Mouse (Mus musculus) midbrain, embryonic 10.5 days (tissue): ENCODE results near the gene Hoxc6. TPM values are rescaled to one million over a fixed set of nuclear protein-coding genes. Genes with fewer than 3 reads are reported as not detected.

Experiments used
- DNase-seq: peaks from one replicate; pipeline ENCODE4 v3.0.0-alpha.2; 2017; ENCODE audit warnings: low spot score
- H3K27ac ChIP-seq: fragments of 300-500 bp; sonication (generic); replicated peaks from 2 replicates; pipeline ENCODE4 v1.5.1; 2016; ENCODE audit warnings: mild to moderate bottlenecking
- H3K27me3 ChIP-seq: fragments of 300-500 bp; sonication (generic); 2 replicates; pipeline ENCODE4 v1.6.1; 2016; ENCODE audit warnings: low read depth, mild to moderate bottlenecking; ENCODE audit not compliant: poor library complexity, severe bottlenecking
- H3K36me3 ChIP-seq: fragments of 300-500 bp; sonication (generic); 2 replicates; pipeline ENCODE4 v1.6.1; 2016; ENCODE audit warnings: mild to moderate bottlenecking, moderate library complexity
- H3K4me1 ChIP-seq: fragments of 300-500 bp; sonication (generic); 2 replicates; pipeline ENCODE4 v1.6.1; 2016
- H3K4me3 ChIP-seq: fragments of 300-500 bp; sonication (generic); 2 replicates; pipeline ENCODE4 v1.5.1; 2016; ENCODE audit warnings: mild to moderate bottlenecking, moderate library complexity
- H3K9me3 ChIP-seq: fragments of 300-500 bp; sonication (generic); replicated peaks from 2 replicates; pipeline ENCODE4 v1.6.1; 2016; ENCODE audit warnings: mild to moderate bottlenecking
- WGBS: fragments of 180-500 bp; shearing (Covaris S2); methylation state at CpG from one replicate; pipeline ENCODE4 v1.1.7; 2016; 5-methylcytosine and 5-hydroxymethylcytosine counted together
- polyA plus RNA-seq: library from polyadenylated mRNA; unstranded; fragments of >200 nt; fragmentation: Nextera tagmentation; extraction: Ambion mirVana; gene quantifications from 2 replicates; pipeline ENCODE4 v1.2.1, GENCODE M21; 2016

Gene Hoxc6
- polyA plus RNA-seq, 1 experiment from 2014 or later = not detected

DNA sequence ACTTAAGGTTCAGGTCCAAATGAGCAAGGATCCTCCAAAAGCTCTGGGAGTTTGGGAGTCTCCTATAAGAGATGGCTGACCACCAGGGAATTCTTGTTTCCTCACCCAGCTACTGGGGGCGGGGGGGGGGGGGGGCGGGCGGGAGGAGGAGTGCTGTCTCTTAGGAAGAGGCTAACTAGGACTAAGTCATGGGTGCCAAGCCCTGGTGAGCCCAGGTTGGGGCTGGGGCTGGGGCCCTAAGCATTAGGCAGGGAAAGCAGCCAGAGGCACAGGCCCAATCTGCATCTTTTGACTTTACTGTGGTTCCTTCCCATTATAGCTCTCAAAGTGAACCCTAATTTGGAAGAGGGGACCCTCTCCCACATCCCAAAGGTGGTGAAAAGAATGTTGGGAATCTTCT is 34.1 kb downstream of the Hoxc6 start:
- 0% methylated on average over 2 of the region's 3 CpGs for WGBS
- no peak for DNase-seq

DNA sequence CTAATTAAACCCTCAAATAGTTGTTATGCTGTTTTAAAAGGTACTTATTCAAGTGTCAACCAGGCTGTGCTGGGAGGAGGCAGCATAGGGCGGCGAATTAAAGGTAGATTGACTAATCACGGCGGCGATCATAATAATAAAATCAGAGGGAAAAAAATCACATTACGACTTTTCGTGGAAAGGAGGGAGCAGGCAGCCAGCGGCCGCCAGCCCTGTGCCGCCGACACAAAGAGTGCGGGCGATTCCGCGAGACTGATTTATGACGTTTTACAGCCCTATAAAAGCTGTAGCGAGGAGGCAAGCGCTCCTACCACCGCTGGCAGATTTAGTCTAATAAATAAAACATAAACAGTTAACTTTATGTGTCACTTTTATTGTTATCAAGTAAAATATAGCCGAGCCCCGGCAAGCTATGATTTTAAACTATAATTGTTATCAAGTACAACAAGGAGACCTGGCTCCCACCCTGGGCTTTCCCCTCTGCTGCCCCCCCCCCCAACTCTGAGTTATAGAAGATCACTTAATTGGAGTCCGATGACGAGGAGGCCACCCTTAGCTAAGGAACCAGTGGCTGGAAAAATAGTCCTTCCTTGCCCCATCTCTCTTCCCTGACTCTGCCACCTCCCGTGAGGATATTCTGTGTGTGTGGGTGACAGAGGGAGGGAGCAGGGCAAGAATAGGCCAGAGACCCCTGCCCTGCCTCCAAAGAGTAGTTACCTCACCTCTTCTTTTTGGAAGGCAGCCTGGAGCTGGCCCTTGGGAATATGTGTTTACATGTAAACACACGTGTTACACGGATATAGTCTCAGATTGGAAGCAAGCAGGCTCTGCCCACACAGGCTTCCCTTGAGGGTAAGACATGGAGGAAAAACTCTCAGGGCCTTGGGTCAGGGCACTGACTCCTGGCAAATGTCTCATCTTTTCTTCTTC is 34.9 kb downstream of the Hoxc6 start:
- Histone ChIP-seq H3K36me3 (no peaks in the 10 kb centered on the region), H3K27ac (no peak overlapping the region), H3K4me3 (no peak overlapping the region), H3K9me3 (no peaks in the 10 kb centered on the region), H3K27me3 (peaks cover 100% of the 10 kb centered on the region), H3K4me1 (peaks cover 8% of the 10 kb centered on the region; the same call in 1 of the 2 replicates)
- no peak for DNase-seq
- under 1% methylated on average over 26 of the region's 26 CpGs for WGBS

More for the DNA sequence above, 34.1 kb downstream of the Hoxc6 start:
- H3K9me3 ChIP-seq = no peaks in the 10 kb centered on the region
- no peak overlapping the region for H3K4me3 ChIP-seq
- H3K4me1 ChIP-seq = peaks cover 8% of the 10 kb centered on the region; the same call in 1 of the 2 replicates
- no peaks in the 10 kb centered on the region for H3K36me3 ChIP-seq
- no peak overlapping the region for H3K27ac ChIP-seq
- peaks cover 100% of the 10 kb centered on the region for H3K27me3 ChIP-seq

GRCm38 (mm10) chr15:103034043-103034806 is 36.2 kb downstream of the Hoxc6 start:
- DNase-seq = no peak
- Histone ChIP-seq H3K9me3 (no peaks in the 10 kb centered on the region), H3K4me3 (peak overlapping the region; percentile 20), H3K27ac (no peak overlapping the region), H3K4me1 (peaks cover 8% of the 10 kb centered on the region; the same call in 1 of the 2 replicates), H3K36me3 (no peaks in the 10 kb centered on the region), H3K27me3 (peaks cover 100% of the 10 kb centered on the region)
- under 1% methylated on average over 24 of the region's 24 CpGs for WGBS

DNA sequence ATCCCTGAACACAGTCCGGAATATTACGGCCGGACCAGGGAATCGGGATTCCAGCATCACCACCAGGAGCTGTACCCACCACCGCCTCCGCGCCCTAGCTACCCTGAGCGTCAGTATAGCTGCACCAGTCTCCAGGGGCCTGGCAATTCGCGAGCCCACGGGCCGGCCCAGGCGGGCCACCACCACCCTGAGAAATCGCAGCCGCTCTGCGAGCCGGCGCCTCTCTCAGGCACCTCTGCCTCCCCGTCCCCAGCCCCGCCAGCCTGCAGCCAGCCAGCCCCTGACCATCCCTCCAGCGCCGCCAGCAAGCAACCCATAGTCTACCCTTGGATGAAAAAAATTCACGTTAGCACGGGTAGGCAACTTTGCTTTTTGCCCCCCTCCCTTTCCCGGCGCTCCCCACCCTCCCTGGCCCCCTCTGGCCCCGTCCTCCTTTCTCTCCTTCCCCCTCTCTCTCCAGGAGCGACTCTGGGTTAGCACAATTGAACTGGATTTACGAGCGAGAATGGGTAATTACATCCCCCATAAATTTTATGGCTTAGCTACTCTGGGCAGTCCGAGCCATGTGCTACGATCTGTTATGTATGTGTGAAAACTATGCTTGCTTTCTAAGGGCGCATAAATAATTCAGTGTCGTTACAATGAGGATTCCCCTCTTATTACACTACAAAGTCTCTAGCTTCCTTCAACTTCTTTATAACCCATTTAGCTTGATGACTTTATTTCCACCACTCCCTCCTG is 36.9 kb downstream of the Hoxc6 start:
- WGBS = under 1% methylated on average over 34 of the region's 34 CpGs
- DNase-seq = peak; percentile 62
- Histone ChIP-seq H3K9me3 (no peaks in the 10 kb centered on the region), H3K27me3 (peaks cover 100% of the 10 kb centered on the region), H3K36me3 (no peaks in the 10 kb centered on the region), H3K27ac (no peak overlapping the region), H3K4me3 (peak overlapping the region; percentile 20), H3K4me1 (peaks cover 8% of the 10 kb centered on the region; the same call in 1 of the 2 replicates)

- Histone ChIP-seq H3K36me3 (no peaks in the 10 kb centered on the region), H3K27me3 (peaks cover 100% of the 10 kb centered on the region), H3K27ac (no peak overlapping the region), H3K4me3 (no peak overlapping the region), H3K9me3 (no peaks in the 10 kb centered on the region), H3K4me1 (peaks cover 8% of the 10 kb centered on the region; the same call in 1 of the 2 replicates)
- 0% methylated on average over 14 of the region's 14 CpGs for WGBS
- no peak for DNase-seq
Observed at GRCm38 (mm10) chr15:103035548-103035881, 37.5 kb downstream of the Hoxc6 start.

- no peak for DNase-seq
- peaks cover 100% of the 10 kb centered on the region for H3K27me3 ChIP-seq
- H3K9me3 ChIP-seq = no peaks in the 10 kb centered on the region
- H3K4me3 ChIP-seq = no peak overlapping the region
- peaks cover 11% of the 10 kb centered on the region; the same call in 1 of the 2 replicates for H3K4me1 ChIP-seq
- WGBS = 24% methylated on average over 1 of the region's 1 CpGs
- H3K27ac ChIP-seq = no peak overlapping the region
- no peaks in the 10 kb centered on the region for H3K36me3 ChIP-seq
Observed at GRCm38 (mm10) chr15:103037579-103037978, 39.5 kb downstream of the Hoxc6 start.

DNA sequence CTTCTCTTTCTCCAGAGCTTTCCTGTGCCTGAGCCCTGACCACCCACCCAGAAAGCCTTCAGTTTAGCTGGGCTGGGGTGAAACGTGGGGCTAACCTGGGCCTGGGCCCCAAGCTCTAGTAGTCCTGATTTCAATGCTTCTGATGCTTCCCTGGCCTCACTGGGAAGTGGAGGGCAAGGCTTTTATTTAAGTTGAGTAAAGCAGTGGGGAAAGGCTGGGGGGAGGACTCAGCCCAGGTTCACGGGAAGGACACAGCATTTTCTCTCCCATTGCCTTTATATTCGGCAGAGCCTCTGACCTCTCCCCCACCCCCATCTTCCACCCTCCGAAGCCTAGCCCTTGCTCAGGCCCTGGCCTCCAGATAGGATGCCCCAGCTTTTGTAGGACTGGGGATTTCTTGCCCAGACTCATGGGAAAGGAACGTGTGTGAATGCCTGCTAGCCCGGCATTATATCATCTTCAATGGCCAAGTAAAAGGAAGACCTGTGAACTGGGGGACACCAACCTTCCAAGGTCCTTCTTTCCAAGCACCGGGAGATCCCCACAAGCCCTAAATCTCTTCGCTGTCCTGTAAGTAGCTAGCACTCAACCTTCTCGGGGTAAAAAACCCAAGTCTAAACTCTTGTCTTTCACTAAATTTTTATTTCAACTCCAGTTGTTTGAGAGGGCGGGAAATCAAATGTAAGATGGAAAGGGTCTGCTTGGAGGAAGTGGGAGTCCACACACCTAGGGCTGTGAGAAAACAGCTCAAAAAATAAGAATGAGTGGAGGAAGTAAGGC is 40.8 kb downstream of the Hoxc6 start:
- peaks cover 100% of the 10 kb centered on the region for H3K27me3 ChIP-seq
- DNase-seq = no peak
- no peaks in the 10 kb centered on the region for H3K9me3 ChIP-seq
- H3K27ac ChIP-seq = no peak overlapping the region
- H3K4me3 ChIP-seq = no peak overlapping the region
- WGBS = 10% methylated on average over 10 of the region's 10 CpGs
- no peaks in the 10 kb centered on the region for H3K36me3 ChIP-seq
- peaks cover 11% of the 10 kb centered on the region; the same call in 1 of the 2 replicates for H3K4me1 ChIP-seq

DNA sequence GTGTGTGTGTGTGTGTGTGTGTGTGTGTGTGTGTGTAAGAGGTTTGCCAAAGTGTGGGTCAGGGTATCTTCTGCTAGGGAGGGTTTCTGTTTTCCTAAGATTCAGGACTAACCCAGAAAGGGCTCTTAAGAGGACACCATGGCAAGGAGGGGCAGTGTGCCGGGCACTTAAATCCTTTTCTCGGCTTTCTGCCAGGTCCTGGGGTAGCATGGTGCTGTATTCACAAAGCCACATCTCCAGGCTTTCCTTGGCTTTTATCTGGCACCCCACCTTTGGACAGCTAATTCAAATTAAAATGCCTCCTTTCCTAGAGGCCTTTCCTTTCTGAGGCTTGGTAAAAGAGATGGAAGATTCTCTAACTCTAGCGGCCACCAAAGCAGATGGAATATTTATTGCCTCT is 41.6 kb downstream of the Hoxc6 start:
- DNase-seq = no peak
- Histone ChIP-seq H3K36me3 (no peaks in the 10 kb centered on the region), H3K4me3 (no peak overlapping the region), H3K27ac (no peak overlapping the region), H3K9me3 (no peaks in the 10 kb centered on the region), H3K27me3 (peaks cover 100% of the 10 kb centered on the region), H3K4me1 (0 out of 2 replicates have a peak, but pooled peaks cover 6% of the 10 kb centered on the region)
- WGBS = 3% methylated on average over 3 of the region's 3 CpGs

DNA sequence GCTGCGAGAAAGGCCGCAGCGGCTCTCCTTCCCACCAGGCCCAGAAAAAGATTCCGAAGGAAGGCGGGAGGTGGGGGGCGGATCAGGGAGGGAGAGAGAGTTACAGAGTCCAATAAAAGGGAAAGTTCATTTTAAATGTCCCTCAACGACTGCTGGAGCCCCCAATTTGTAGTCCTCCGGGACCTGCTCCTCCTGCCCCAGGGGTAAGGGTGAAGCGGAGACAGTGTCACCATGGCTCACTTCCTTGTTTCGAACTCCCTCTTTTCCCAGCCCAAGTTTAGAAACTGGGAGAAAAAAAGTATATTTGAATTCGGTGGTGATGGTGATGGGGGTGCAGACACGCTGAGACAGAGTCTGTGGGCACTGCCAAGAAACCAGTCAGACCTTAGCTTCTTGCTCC is 42.5 kb downstream of the Hoxc6 start:
- Histone ChIP-seq H3K9me3 (no peaks in the 10 kb centered on the region), H3K27me3 (peaks cover 100% of the 10 kb centered on the region), H3K27ac (no peak overlapping the region), H3K4me1 (0 out of 2 replicates have a peak, but pooled peaks cover 3% of the 10 kb centered on the region), H3K4me3 (no peak overlapping the region), H3K36me3 (no peaks in the 10 kb centered on the region)
- 2% methylated on average over 12 of the region's 12 CpGs for WGBS
- no peak for DNase-seq

DNA sequence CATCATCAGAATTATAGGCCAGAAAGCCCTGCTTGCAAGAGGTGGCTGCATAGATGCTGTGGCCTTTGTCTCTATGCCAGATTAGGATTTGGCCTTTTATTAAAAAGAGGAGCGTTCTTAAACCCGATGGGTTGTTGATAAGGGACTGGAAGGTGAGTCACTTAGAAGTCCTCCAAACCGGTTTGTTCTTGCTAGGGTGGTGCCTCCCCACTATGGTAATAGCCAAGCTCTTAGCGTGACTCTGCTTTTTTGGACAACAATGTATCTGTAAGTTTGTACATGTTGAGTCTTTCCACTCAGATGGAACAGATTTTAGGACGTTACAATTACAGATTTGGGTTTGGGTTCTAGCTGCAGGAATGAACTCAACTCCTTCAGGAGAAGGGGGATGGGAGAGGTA is 43.6 kb downstream of the Hoxc6 start:
- Histone ChIP-seq H3K9me3 (no peaks in the 10 kb centered on the region), H3K36me3 (no peaks in the 10 kb centered on the region), H3K27me3 (peaks cover 100% of the 10 kb centered on the region), H3K27ac (no peak overlapping the region), H3K4me3 (no peak overlapping the region), H3K4me1 (0 out of 2 replicates have a peak, but pooled peaks cover 3% of the 10 kb centered on the region)
- WGBS = 13% methylated on average over 5 of the region's 5 CpGs
- no peak for DNase-seq

DNA sequence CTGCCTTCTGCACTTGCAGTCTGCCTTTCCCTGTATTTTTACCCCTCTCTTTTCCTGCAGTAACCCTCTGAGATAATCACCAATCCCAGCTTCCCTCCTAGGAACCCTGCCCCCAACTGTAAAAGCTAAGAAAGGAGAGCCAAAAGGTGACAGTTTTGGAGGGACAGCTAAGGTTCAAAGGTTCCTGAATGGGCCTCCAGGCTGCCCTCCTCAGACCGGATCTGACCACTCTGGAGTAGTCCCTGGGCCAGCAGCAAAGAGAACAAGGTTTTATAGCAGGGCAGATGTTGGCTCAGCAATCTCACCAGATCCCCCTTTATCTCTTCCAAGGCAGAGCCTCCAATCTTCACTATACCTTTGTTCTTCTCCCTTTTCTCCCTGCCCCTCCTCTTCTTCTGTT is 44.2 kb downstream of the Hoxc6 start:
- Histone ChIP-seq H3K4me1 (0 out of 2 replicates have a peak, but pooled peaks cover 3% of the 10 kb centered on the region), H3K27me3 (peaks cover 100% of the 10 kb centered on the region), H3K4me3 (no peak overlapping the region), H3K27ac (no peak overlapping the region), H3K9me3 (no peaks in the 10 kb centered on the region), H3K36me3 (no peaks in the 10 kb centered on the region)
- DNase-seq = no peak
- WGBS = 0% methylated on average over 1 of the region's 1 CpGs

DNA sequence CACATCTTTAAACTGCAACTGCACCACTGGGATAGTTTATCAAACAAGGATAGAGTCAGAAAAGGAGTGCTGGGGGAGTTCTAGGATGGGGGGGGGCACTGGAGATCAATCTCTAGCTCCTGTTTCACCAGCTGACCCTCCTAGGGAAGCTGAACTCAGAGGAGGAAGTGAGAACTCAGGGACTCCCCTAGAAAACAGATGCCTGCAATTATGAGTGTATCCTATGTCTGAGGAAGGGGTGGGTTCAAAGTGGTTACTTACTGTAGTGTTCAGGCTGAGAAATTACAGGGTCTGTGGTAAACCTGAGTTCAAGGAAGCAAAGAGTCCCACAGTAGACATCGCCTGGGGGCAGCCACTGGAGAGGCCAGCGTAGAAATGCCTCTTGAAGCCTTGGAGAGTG is 53.6 kb downstream of the Hoxc6 start:
- Histone ChIP-seq H3K27ac (no peak overlapping the region), H3K4me3 (no peak overlapping the region), H3K9me3 (no peaks in the 10 kb centered on the region), H3K36me3 (no peaks in the 10 kb centered on the region), H3K4me1 (no peaks in the 10 kb centered on the region), H3K27me3 (peaks cover 99% of the 10 kb centered on the region)
- 74% methylated on average over 2 of the region's 2 CpGs for WGBS
- no peak for DNase-seq
